Mouse (Mus musculus) kidney, adult 2 months (tissue): ENCODE results near the gene Tvp23b. TPM values are rescaled to one million over a fixed set of nuclear protein-coding genes. Genes with fewer than 3 reads are reported as not detected.

Experiments used
- DNase-seq: peaks from one replicate; pipeline ENCODE4 v3.0.0; 2021
- H3K27ac ChIP-seq: fragments of 200-500 bp; 2 replicates; pipeline ENCODE4 v1.5.1; 2012; ENCODE audit warnings: low read depth, low read length, control low read depth, inconsistent platforms; ENCODE audit not compliant: insufficient read depth
- H3K27me3 ChIP-seq: fragments of 200-500 bp; replicated peaks from 2 replicates; pipeline ENCODE4 v1.6.1; 2012; ENCODE audit warnings: mild to moderate bottlenecking, moderate library complexity, low read length, inconsistent platforms; ENCODE audit not compliant: control insufficient read depth, insufficient read depth
- H3K36me3 ChIP-seq: fragments of 200-500 bp; 2 replicates; pipeline ENCODE4 v1.6.1; 2012; ENCODE audit warnings: mild to moderate bottlenecking, moderate library complexity, low read length, inconsistent platforms; ENCODE audit not compliant: control insufficient read depth, insufficient read depth
- H3K4me1 ChIP-seq: fragments of 200-500 bp; 2 replicates; pipeline ENCODE4 v1.6.1; 2011; ENCODE audit warnings: low read length; ENCODE audit not compliant: control insufficient read depth, insufficient read depth
- H3K4me3 ChIP-seq: fragments of 200-500 bp; 2 replicates; pipeline ENCODE4 v1.5.1; 2011; ENCODE audit warnings: mild to moderate bottlenecking, low read depth, low read length, control low read depth; ENCODE audit not compliant: insufficient read depth
- CTCF ChIP-seq: fragments of 200-500 bp; conservative IDR thresholded peaks from 2 replicates; pipeline ENCODE4 v1.5.1; 2011; ENCODE audit warnings: low read depth, mild to moderate bottlenecking, control low read depth, low read length, moderate library complexity, mixed read lengths; ENCODE audit not compliant: insufficient read depth, insufficient read length
- POLR2A ChIP-seq: fragments of 200-500 bp; IDR thresholded peaks from one replicate; pipeline ENCODE4 v1.6.1; 2011; ENCODE audit warnings: low read depth, low read length, control low read depth
- WGBS: fragments of 180-500 bp; shearing (Covaris S2); methylation state at CpG from one replicate; pipeline ENCODE4 v1.1.7; 2018; 5-methylcytosine and 5-hydroxymethylcytosine counted together
- polyA plus RNA-seq: library from polyadenylated mRNA; depleted of rRNA; stranded (reverse); fragments of >200 nt; gene quantifications from 2 replicates; pipeline ENCODE4 v1.2.3, GENCODE M21; 2012; rRNA removed

Tvp23b gene
- polyA plus RNA-seq, 1 experiment: 26.1 TPM

DNA sequence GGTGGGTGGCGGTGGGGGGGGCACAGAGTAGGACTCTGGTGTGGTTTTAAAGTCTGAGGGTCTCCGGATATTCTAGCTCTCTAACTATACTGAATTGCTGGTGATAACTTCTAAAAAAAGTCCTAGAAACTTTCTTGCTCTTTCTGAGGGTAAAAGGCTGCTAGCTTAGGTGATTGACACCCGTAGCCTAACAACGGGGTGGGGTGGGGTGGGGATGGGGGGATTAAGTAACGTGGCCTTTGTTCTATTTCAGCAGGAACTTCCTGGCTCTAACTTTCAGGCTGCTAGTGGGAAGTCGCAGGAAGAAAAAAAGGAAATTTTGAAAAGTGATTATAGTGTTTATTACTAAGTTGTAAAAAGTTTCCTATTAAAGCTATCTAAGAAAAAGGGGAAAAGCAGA is 76.5 kb downstream of the Tvp23b start:
- TF ChIP-seq POLR2A (no peak), CTCF (no peak)
- no peak for DNase-seq
- 26% methylated on average over 6 of the region's 6 CpGs for WGBS
- Histone ChIP-seq H3K4me3 (no peak overlapping the region), H3K4me1 (no peaks in the 10 kb centered on the region), H3K36me3 (no peaks in the 10 kb centered on the region), H3K27me3 (no peaks in the 10 kb centered on the region), H3K27ac (no peak overlapping the region)

DNA sequence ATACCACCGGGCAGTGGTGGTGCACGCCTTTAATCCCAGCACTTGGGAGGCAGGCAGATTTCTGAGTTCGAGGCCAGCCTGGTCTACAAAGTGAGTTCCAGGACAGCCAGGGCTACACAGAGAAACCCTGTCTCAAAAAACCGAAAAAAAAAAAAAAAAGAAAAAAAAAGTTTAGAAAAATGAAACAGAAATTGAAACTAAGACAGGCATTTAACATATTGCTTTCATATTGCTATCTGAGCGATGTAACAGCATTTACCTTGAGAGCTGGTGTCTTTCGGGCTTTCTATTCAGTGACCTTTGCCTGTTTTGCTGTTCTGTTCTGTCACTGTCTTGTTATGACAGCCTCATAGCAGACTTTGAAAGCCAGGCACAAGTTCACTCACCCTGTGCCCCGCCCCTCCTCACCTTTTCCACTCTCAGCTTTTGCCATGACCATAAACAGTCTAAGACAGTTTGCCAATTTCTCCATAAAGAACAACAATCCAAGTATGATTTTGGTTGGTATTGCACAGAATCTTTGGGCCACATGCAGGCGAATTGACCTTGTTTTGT is 78.4 kb downstream of the Tvp23b start:
- no peak overlapping the region for H3K27ac ChIP-seq
- no peak overlapping the region for H3K4me3 ChIP-seq
- TF ChIP-seq POLR2A (no peak), CTCF (no peak)
- no peaks in the 10 kb centered on the region for H3K36me3 ChIP-seq
- H3K27me3 ChIP-seq: no peaks in the 10 kb centered on the region
- DNase-seq: peak; percentile 20
- WGBS: 85% methylated on average over 8 of the region's 8 CpGs
- H3K4me1 ChIP-seq: no peaks in the 10 kb centered on the region

DNA sequence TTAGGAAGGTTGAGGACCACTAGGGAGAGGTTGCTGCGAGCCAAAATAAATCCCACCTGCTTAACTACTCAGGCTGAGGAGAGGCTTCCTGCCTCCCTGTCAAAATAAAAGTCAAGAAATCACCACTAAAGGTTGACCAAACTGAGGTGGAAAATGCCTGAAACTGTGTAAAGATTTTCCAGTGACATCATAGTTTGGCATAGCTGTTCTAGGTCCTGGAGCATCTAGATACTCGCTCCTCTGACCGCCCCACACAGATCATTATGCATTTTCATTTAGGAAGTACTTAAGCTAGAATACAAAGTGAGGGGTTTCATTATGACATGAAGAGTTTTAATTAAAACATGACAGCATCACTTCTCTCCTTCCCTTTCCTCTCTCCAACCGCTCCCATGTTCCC is 84.0 kb downstream of the Tvp23b start:
- Histone ChIP-seq H3K27ac (no peak overlapping the region), H3K36me3 (no peaks in the 10 kb centered on the region), H3K4me1 (0 out of 2 replicates have a peak, but pooled peaks cover 2% of the 10 kb centered on the region), H3K4me3 (no peak overlapping the region), H3K27me3 (no peaks in the 10 kb centered on the region)
- 82% methylated on average over 4 of the region's 4 CpGs for WGBS
- TF ChIP-seq CTCF (no peak), POLR2A (no peak)
- DNase-seq: no peak

GRCm38 (mm10) chr11:62966424-62966764 is 87.1 kb downstream of the Tvp23b start:
- H3K4me1 ChIP-seq: 0 out of 2 replicates have a peak, but pooled peaks cover 2% of the 10 kb centered on the region
- no peak overlapping the region for H3K4me3 ChIP-seq
- no peak for DNase-seq
- H3K27me3 ChIP-seq: no peaks in the 10 kb centered on the region
- H3K27ac ChIP-seq: peak overlapping the region; percentile 84
- TF ChIP-seq POLR2A: no peak
- TF ChIP-seq CTCF: no peak
- WGBS: 63% methylated on average over 3 of the region's 3 CpGs
- H3K36me3 ChIP-seq: no peaks in the 10 kb centered on the region

Other genes starting within 250 kb of the Tvp23b start
- gene Lrrc75a, start 230.9 kb upstream of the Tvp23b start, polyA plus RNA-seq: 7.8 and 8.0 TPM in 2 replicates
- gene Mmgt2, start 230.8 kb upstream of the Tvp23b start, polyA plus RNA-seq: 24.0 and 33.1 TPM in 2 replicates
- gene Zfp287, start 147.6 kb upstream of the Tvp23b start, polyA plus RNA-seq: 1.2 TPM in 2 replicates
- gene Gm10428, start 126.4 kb upstream of the Tvp23b start, polyA plus RNA-seq: not detected in 2 replicates
- 0.42 and 0.83 TPM in 2 replicates for gene Zfp286, start 90.0 kb upstream of the Tvp23b start, polyA plus RNA-seq
- 2.9 and 3.7 TPM in 2 replicates for gene Trim16, start 59.2 kb upstream of the Tvp23b start, polyA plus RNA-seq
- 0.29 and 0.30 TPM in 2 replicates for gene Fbxw10, start 32.4 kb upstream of the Tvp23b start, polyA plus RNA-seq
- 0.14 TPM in 1 of 2 replicates, not detected in the other for gene Cdrt4, start 71.7 kb downstream of the Tvp23b start, polyA plus RNA-seq
- gene Tekt3, start 182.2 kb downstream of the Tvp23b start, polyA plus RNA-seq: not detected in 2 replicates
- 31.1 and 32.5 TPM in 2 replicates for gene Pmp22, start 249.5 kb downstream of the Tvp23b start, polyA plus RNA-seq